ENCODE assay signal across 12 mouse cellular contexts in the genomic region with DNA sequence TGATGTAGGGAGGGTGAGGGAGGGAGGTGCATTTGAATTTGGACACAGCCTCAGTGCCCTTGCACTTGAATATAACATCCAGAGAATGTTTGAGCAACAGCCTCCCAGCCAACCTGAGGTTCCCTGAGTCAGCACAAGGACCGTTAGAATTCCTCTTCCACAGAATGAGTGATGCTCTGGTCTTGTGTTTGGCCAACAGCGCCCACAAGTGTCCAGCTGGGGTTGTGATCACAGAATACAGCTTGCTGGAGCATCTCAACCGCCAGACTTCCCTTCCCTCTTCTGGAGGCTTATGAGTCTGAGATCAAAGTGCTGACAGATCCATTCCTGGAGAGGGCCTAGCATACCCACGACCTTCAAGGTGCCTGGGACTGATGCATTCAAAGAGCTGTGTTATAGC.
A peak's percentile ranks its signal among the peaks of the same experiment; 100 is the strongest.
DNase-seq lines count a peak whose midpoint lies in the region; ATAC-seq and TF ChIP-seq lines count a peak whose summit lies in the region.
"Had no signal": no experiment of that assay in that cellular context is flagged by ENCODE, and none has a peak within 500 bp of the region (broad histone marks: within the 10 kb centered on the region; RNA-seq: fewer than 3 reads in every experiment).

No protein-coding gene starts in this region.

- no peak for ATAC-seq in kidney, embryonic 15.5 days (replicated peaks; ENCODE audit: low FRiP score)

- peak; percentile 72 for DNase-seq in kidney, adult 9 months
- DNase-seq in 3T3-L1 (ENCODE audit: low read depth, low spot score), result peak; percentile 53
- no peak for DNase-seq in cerebellum, adult 2 months
- no peak for DNase-seq in gastrocnemius, adult 18-20 months (ENCODE audit: low spot score)
- DNase-seq: cerebellum, postnatal 10 days; retina, postnatal 1 day had no signal

- H3K4me2 ChIP-seq in kidney, embryonic 15.5 days, result no peak overlapping the region
- H3K4me2 ChIP-seq: heart, embryonic 12.5 days; hindbrain, embryonic 13.5 days; limb, embryonic 13.5 days had no signal

- no peaks in the 10 kb centered on the region for H3K36me3 ChIP-seq in kidney, embryonic 15.5 days
- H3K36me3 ChIP-seq in E14TG2a.4 (ENCODE audit: insufficient read depth, low read length), result no peaks in the 10 kb centered on the region
- H3K36me3 ChIP-seq: heart, embryonic 12.5 days; hindbrain, embryonic 13.5 days; limb, embryonic 13.5 days had no signal

- no peaks in the 10 kb centered on the region for H3K9me3 ChIP-seq in kidney, embryonic 15.5 days (replicated peaks)
- H3K9me3 ChIP-seq in E14TG2a.4 (ENCODE audit: low read length), result no peaks in the 10 kb centered on the region
- H3K9me3 ChIP-seq: heart, embryonic 12.5 days; hindbrain, embryonic 13.5 days; limb, embryonic 13.5 days had no signal

- no peak for TF ChIP-seq POLR2A in cortical plate, adult 2 months (IDR thresholded peaks at IDR 0.05; ENCODE audit: extremely low read depth, insufficient read depth, low read length)
- TF ChIP-seq POLR2A in cerebellum, adult 2 months (IDR thresholded peaks at IDR 0.05; ENCODE audit: borderline replicate concordance, insufficient read depth, low read length), result no peak

- no peak overlapping the region for H3K27ac ChIP-seq in kidney, embryonic 15.5 days
- no peak overlapping the region for H3K27ac ChIP-seq in cortical plate, adult 2 months (ENCODE audit: insufficient read depth, low read length)
- no peak overlapping the region for H3K27ac ChIP-seq in cerebellum, adult 2 months (ENCODE audit: insufficient read depth, low read length)
- H3K27ac ChIP-seq: hindbrain, embryonic 13.5 days; limb, embryonic 13.5 days had no signal

- peaks cover 23% of the 10 kb centered on the region for H3K27me3 ChIP-seq in kidney, embryonic 15.5 days
- peaks cover 84% of the 10 kb centered on the region for H3K27me3 ChIP-seq in E14TG2a.4 (ENCODE audit: insufficient read depth, low read length)
- H3K27me3 ChIP-seq in cerebellum, adult 2 months (ENCODE audit: control insufficient read depth, insufficient read depth, low read length), result no peaks in the 10 kb centered on the region; the same call in 1 of the 2 replicates

- peaks cover 15% of the 10 kb centered on the region for H3K4me1 ChIP-seq in kidney, embryonic 15.5 days
- peaks cover 15% of the 10 kb centered on the region for H3K4me1 ChIP-seq in E14TG2a.4 (replicated peaks; ENCODE audit: low read depth, low read length)
- 0 out of 2 replicates have a peak, but pooled peaks cover 2% of the 10 kb centered on the region for H3K4me1 ChIP-seq in cortical plate, adult 2 months (ENCODE audit: control insufficient read depth, insufficient read depth, low read length)
- H3K4me1 ChIP-seq in cerebellum, adult 2 months (ENCODE audit: control insufficient read depth, insufficient read depth, low read length), result peaks cover 6% of the 10 kb centered on the region; the same call in 1 of the 2 replicates

- H3K4me3 ChIP-seq in kidney, embryonic 15.5 days (replicated peaks), result no peak overlapping the region
- no peak overlapping the region for H3K4me3 ChIP-seq in E14TG2a.4 (replicated peaks; ENCODE audit: low read length)
- no peak overlapping the region for H3K4me3 ChIP-seq in cortical plate, adult 2 months (ENCODE audit: insufficient read depth, low read length)
- no peak overlapping the region for H3K4me3 ChIP-seq in cerebellum, adult 2 months (replicated peaks; ENCODE audit: insufficient read depth, low read depth, low read length)
- H3K4me3 ChIP-seq: heart, embryonic 12.5 days; hindbrain, embryonic 13.5 days; limb, embryonic 13.5 days had no signal

- H3K9ac ChIP-seq in kidney, embryonic 15.5 days, result no peak overlapping the region
- H3K9ac ChIP-seq: heart, embryonic 12.5 days; hindbrain, embryonic 13.5 days; limb, embryonic 13.5 days had no signal

- TF ChIP-seq CTCF in E14TG2a.4 (conservative IDR thresholded peaks at IDR 0.05; ENCODE audit: low read length), result peak; percentile 32
- peak; percentile 30; the same call in 1 of the 2 replicates for TF ChIP-seq CTCF in cortical plate, adult 2 months (IDR thresholded peaks at IDR 0.05; ENCODE audit: extremely low read depth, insufficient read depth, low read length)
- no peak for TF ChIP-seq CTCF in cerebellum, adult 2 months (IDR thresholded peaks at IDR 0.05; ENCODE audit: borderline replicate concordance, insufficient read depth, low read depth, low read length)

- 22% methylated on average over 4 of the region's 4 CpGs for whole genome bisulfite sequencing in kidney, embryonic 15.5 days
- 25% methylated on average over 4 of the region's 4 CpGs for WGBS in cerebellum, adult 2 months

Comparison
In these comparisons a context has a peak if more than half of its experiments do, and no peak if none do; other contexts are left out.
1. DNase-seq: peak in kidney, adult 9 months (single experiment) and 3T3-L1 (single experiment); none in cerebellum, adult 2 months (0 of 2) and gastrocnemius, adult 18-20 months (single experiment).